Mouse (Mus musculus) forebrain, embryonic 16.5 days (tissue): ENCODE measurements around the gene Pkn3. TPM values are rescaled to one million over a fixed set of nuclear protein-coding genes. Genes with fewer than 3 reads are reported as not detected.

Experiments
- ATAC-seq: fragments of 200-750 bp; cut with Nextera tagmentation; 2 replicates; pipeline ENCODE4 v1.8.0; 2017; ENCODE audit warnings: mild to moderate bottlenecking, moderate library complexity
- H3K27ac ChIP-seq: fragments of 300-500 bp; sonication (generic); 2 replicates; pipeline ENCODE4 v1.5.1; 2014; ENCODE audit warnings: low read length, control low read depth
- H3K27me3 ChIP-seq: fragments of 300-500 bp; sonication (generic); replicated peaks from 2 replicates; pipeline ENCODE4 v1.6.1; 2014; ENCODE audit warnings: low read length; ENCODE audit not compliant: control insufficient read depth, insufficient read depth
- H3K36me3 ChIP-seq: fragments of 300-500 bp; sonication (generic); 2 replicates; pipeline ENCODE4 v1.6.1; 2014; ENCODE audit not compliant: control insufficient read depth, insufficient read depth
- H3K4me1 ChIP-seq: fragments of 300-500 bp; sonication (generic); replicated peaks from 2 replicates; pipeline ENCODE4 v1.6.1; 2014; ENCODE audit warnings: low read length; ENCODE audit not compliant: control insufficient read depth, insufficient read depth
- H3K4me2 ChIP-seq: fragments of 300-500 bp; sonication (generic); 2 replicates; pipeline ENCODE4 v1.6.1; 2014; ENCODE audit warnings: mild to moderate bottlenecking, low read length, control low read depth
- H3K4me3 ChIP-seq: fragments of 300-500 bp; sonication (generic); replicated peaks from 2 replicates; pipeline ENCODE4 v1.5.1; 2014; ENCODE audit warnings: mild to moderate bottlenecking, low read length, control low read depth
- H3K9ac ChIP-seq: fragments of 300-500 bp; sonication (generic); replicated peaks from 2 replicates; pipeline ENCODE4 v1.6.1; 2014; ENCODE audit warnings: low read depth, low read length, control low read depth
- H3K9me3 ChIP-seq: fragments of 300-500 bp; sonication (generic); 2 replicates; pipeline ENCODE4 v1.6.1; 2016; ENCODE audit warnings: low read length; ENCODE audit not compliant: control insufficient read depth
- WGBS: fragments of 180-500 bp; shearing (Covaris S2); extraction: QIAGEN DNeasy Blood & Tissue Kit; methylation state at CpG from one replicate; pipeline ENCODE4 v1.1.7; 2014; 5-methylcytosine and 5-hydroxymethylcytosine counted together
- polyA plus RNA-seq: library from polyadenylated mRNA; unstranded; fragments of >200 nt; fragmentation: Nextera tagmentation; extraction: Ambion mirVana; gene quantifications from 2 replicates; pipeline ENCODE4 v1.2.1, GENCODE M21; 2015

The Pkn3 gene
- polyA plus RNA-seq, 1 experiment from 2014 or later: 2.6 TPM

DNA sequence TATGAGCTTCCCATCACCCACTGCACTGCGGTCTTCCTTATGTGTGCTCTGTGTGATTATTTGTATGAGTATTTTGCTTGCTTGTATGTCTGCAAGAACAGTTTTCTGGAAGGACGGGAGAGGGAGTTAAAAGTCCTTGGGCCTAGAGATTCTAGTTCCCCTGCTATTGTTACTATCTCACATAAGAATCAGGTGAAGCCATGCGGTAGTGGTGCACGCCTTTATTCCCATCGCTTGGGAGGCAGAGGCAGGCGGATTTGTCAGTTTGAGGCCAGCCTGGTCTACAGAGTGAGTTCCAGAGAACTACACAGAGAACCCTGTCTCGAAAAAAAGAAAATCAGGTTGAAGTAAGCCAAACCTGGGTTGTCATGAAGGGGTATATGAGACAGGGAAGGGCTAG is 4.6 kb upstream of the Pkn3 start:
- Histone ChIP-seq H3K4me3 (no peak overlapping the region), H3K9me3 (no peaks in the 10 kb centered on the region), H3K27ac (no peak overlapping the region), H3K4me1 (peaks cover 16% of the 10 kb centered on the region), H3K36me3 (peaks cover 18% of the 10 kb centered on the region), H3K27me3 (no peaks in the 10 kb centered on the region), H3K4me2 (no peak overlapping the region), H3K9ac (no peak overlapping the region)
- WGBS: 71% methylated on average over 7 of the region's 7 CpGs
- no peak for ATAC-seq

DNA sequence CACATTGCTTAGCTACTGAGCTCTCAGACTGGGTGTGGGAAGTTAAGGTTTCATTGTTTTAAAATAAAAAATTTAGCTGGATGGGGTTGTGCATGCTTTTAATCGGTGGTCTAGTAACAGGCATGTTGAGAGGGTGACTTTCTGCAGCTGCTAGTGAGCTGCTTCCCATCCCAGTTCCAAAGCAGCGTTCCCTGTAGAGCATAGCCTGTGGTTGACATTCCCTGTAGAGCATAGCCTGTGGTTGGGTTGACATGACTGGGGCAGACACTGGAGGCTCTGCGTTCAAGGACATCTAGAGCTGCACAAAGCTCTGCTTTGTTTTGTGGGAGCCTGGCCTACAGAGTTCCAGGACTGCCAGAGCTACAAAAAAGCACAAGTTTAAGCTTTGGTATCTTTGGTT is 4.2 kb upstream of the Pkn3 start:
- 75% methylated on average over 3 of the region's 3 CpGs for WGBS

DNA sequence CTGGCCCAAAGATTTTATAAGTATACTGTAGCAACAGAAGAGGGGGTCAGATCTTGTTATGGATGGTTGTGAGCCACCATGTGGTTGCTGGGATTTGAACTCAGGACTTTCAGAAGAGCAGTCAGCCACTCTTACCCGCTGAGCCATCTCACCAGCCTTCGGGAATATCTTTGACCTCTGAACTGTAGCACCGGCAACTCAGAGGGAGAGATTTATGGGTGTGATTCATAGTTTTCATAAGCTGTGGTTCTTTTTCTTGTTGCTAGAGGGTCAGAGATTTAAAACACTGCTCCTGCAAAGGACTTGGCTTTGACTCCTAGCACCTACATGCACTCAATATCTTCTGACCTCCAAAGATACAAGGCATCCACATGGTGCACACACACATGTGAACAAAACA is 1.9 kb upstream of the Pkn3 start:
- Histone ChIP-seq H3K9ac (no peak overlapping the region), H3K4me2 (no peak overlapping the region), H3K27me3 (no peaks in the 10 kb centered on the region), H3K36me3 (peaks cover 3% of the 10 kb centered on the region), H3K27ac (no peak overlapping the region), H3K9me3 (no peaks in the 10 kb centered on the region), H3K4me1 (peaks cover 11% of the 10 kb centered on the region), H3K4me3 (no peak overlapping the region)
- ATAC-seq: no peak
- WGBS: 93% methylated on average over 3 of the region's 3 CpGs

More for the DNA sequence above, 4.2 kb upstream of the Pkn3 start:
- Histone ChIP-seq H3K27ac (no peak overlapping the region), H3K9me3 (no peaks in the 10 kb centered on the region), H3K27me3 (no peaks in the 10 kb centered on the region), H3K4me1 (peaks cover 16% of the 10 kb centered on the region), H3K9ac (no peak overlapping the region), H3K4me3 (no peak overlapping the region), H3K36me3 (peaks cover 17% of the 10 kb centered on the region), H3K4me2 (no peak overlapping the region)
- ATAC-seq: no peak

DNA sequence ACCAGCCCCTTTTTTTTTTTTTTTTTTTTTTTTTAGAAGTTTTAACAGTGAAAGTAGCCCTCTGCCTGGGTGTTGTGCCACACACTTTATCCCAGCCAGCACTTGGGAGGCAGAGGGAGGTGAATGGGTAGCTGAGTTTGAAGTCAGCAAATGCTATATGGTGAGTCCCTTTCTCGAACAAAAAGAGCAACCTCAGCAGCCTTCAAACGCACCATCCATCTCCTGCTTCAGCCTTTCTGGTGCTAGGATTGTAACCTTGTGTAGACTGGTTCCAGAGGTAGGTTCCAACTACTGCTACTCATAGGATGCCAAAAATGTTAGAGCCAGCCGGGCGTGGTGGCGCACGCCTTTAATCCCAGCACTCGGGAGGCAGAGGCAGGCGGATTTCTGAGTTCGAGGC is 1.0 kb upstream of the Pkn3 start:
- H3K36me3 ChIP-seq: 0 out of 2 replicates have a peak, but pooled peaks cover 2% of the 10 kb centered on the region
- peaks cover 11% of the 10 kb centered on the region for H3K4me1 ChIP-seq
- H3K27me3 ChIP-seq: no peaks in the 10 kb centered on the region
- H3K27ac ChIP-seq: no peak overlapping the region
- H3K9me3 ChIP-seq: no peaks in the 10 kb centered on the region
- H3K4me2 ChIP-seq: no peak overlapping the region
- H3K4me3 ChIP-seq: no peak overlapping the region
- no peak for ATAC-seq
- no peak overlapping the region for H3K9ac ChIP-seq
- 89% methylated on average over 8 of the region's 9 CpGs for WGBS

DNA sequence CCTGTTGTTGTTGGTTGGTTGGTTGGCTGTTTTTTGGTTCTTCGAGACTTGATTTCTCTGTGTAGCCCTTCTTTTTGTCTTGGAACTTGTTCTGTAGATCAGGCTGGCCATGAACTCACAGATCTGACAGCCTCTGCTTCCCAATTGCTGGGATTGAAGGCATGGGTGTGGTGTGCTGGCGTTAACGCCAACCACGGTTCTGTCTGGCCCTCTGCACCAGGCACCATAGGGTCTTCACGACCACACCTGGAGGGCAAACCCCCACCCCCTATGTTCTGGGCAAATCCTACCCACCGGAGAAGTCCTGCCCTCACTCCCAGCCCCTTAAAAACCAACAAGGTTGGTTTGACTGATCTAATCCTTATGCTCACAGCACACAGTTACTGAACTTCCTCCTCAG is 525 bp upstream of the Pkn3 start:
- H3K9ac ChIP-seq: peak overlapping the region; percentile 32; the same call in 1 of the 2 replicates
- no peaks in the 10 kb centered on the region for H3K27me3 ChIP-seq
- 0 out of 2 replicates have a peak, but pooled peaks cover 2% of the 10 kb centered on the region for H3K36me3 ChIP-seq
- H3K9me3 ChIP-seq: no peaks in the 10 kb centered on the region
- H3K4me1 ChIP-seq: peaks cover 11% of the 10 kb centered on the region
- H3K4me2 ChIP-seq: peak overlapping the region; percentile 78
- peak overlapping the region; percentile 43; the same call in 1 of the 2 replicates for H3K4me3 ChIP-seq
- no peak for ATAC-seq
- no peak overlapping the region for H3K27ac ChIP-seq
- 71% methylated on average over 6 of the region's 6 CpGs for WGBS

DNA sequence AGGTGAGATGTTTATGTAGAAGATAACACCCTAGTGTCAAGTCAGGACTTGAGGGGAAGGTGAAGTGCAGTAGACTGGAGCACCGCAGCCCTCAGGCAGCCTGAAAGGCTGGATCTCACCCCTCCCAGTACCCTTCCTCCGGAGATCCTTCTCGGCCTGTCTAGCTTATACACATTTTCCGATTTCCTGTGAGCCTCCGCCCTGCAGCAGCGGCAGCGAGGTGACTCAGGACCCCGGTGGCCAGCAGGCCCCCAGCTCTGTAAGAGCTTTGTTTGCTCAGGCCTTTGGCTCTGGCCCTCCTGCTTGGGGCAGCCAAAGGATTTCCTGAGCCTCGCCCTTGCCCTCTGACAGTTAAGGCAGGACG is 847 bp downstream of the Pkn3 start:
- no peaks in the 10 kb centered on the region for H3K27me3 ChIP-seq
- H3K4me2 ChIP-seq: peak overlapping the region; percentile 78
- peak overlapping the region; percentile 43 for H3K4me3 ChIP-seq
- peaks cover 11% of the 10 kb centered on the region for H3K4me1 ChIP-seq
- no peak overlapping the region for H3K27ac ChIP-seq
- H3K36me3 ChIP-seq: no peaks in the 10 kb centered on the region
- 20% methylated on average over 10 of the region's 10 CpGs for WGBS
- H3K9me3 ChIP-seq: no peaks in the 10 kb centered on the region
- H3K9ac ChIP-seq: no peak overlapping the region
- no peak for ATAC-seq

DNA sequence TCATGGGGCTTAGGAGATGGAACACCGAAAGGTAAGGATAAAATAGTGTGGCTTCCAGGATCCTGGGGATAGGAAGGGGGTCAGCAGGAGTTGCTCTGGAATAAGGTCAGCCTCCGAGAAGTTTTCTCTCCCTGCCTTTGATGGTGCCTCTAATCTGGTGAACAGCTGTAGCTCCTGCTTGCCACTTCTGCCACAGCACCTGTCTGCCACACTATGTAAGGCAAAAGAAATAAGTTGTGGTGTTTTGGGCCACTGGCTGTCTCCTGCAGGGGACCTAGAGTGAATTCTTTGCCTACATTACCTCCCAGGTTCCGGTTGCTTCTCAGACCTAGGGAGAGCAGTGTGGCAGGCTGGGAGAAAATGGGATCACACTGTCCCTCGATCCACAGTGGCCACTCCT is 1.3 kb downstream of the Pkn3 start:
- Histone ChIP-seq H3K9me3 (no peaks in the 10 kb centered on the region), H3K4me3 (no peak overlapping the region), H3K4me2 (no peak overlapping the region), H3K4me1 (peaks cover 11% of the 10 kb centered on the region), H3K36me3 (no peaks in the 10 kb centered on the region), H3K27me3 (no peaks in the 10 kb centered on the region), H3K9ac (no peak overlapping the region), H3K27ac (no peak overlapping the region)
- no peak for ATAC-seq
- WGBS: 77% methylated on average over 4 of the region's 4 CpGs

DNA sequence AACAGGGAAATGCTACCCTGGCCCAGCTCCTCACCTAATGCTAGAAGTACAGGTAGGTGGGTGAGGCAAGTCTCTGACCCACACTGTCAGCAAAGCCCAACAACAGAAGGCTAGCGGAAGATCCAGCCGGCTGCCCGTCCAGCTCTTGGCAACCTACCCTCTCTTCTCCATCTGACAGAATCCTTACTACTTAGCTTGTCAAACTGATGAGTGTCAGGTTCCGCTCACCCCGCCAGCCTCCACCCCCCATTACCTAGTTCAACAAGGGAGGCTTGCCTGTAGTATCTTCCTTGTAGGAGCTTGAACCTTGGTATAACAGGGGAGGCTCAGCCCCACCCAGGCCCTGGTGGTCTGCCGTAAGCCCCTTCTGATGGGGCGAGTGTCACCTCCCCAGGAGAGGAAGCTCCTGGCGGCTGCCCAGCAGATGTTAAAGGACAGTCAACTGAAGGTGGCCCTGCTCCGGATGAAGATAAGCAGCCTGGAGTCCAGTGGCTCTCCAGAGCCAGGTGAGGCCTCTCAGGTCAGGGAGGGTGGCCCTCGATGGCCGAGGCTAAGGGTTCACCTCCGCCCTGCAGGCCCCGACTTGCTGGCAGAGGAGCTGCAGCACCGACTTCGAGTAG is 2.8 kb downstream of the Pkn3 start:
- Histone ChIP-seq H3K27ac (no peak overlapping the region), H3K27me3 (no peaks in the 10 kb centered on the region), H3K36me3 (no peaks in the 10 kb centered on the region), H3K4me3 (no peak overlapping the region), H3K4me1 (peaks cover 15% of the 10 kb centered on the region), H3K9me3 (no peaks in the 10 kb centered on the region), H3K9ac (no peak overlapping the region), H3K4me2 (no peak overlapping the region)
- ATAC-seq: no peak
- 94% methylated on average over 15 of the region's 15 CpGs for WGBS

DNA sequence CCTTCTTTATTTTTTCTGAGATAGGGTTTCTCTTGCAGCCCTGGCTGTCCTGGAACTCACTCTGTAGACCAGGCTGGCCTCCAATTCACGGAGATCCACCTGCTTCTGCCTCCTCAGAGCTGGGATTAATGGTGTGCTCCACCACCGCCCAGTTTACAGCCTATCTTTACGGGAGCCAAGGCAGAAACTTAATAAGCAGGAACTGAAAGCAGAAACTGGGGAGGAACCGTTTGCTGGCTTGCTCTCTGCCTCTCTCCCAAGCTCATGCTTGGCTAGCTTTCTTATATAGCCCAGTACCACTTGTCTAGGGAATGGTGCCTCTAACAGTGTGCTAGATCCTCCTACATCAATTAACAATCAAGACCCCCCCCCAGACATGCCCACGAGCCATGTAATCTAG is 6.6 kb downstream of the Pkn3 start:
- WGBS: 52% methylated on average over 5 of the region's 5 CpGs
- Histone ChIP-seq H3K9me3 (no peaks in the 10 kb centered on the region), H3K27ac (no peak overlapping the region), H3K36me3 (no peaks in the 10 kb centered on the region), H3K4me1 (0 out of 2 replicates have a peak, but pooled peaks cover 4% of the 10 kb centered on the region), H3K27me3 (no peaks in the 10 kb centered on the region), H3K4me3 (no peak overlapping the region), H3K9ac (no peak overlapping the region; the same call in 1 of the 2 replicates), H3K4me2 (no peak overlapping the region)
- ATAC-seq: no peak

DNA sequence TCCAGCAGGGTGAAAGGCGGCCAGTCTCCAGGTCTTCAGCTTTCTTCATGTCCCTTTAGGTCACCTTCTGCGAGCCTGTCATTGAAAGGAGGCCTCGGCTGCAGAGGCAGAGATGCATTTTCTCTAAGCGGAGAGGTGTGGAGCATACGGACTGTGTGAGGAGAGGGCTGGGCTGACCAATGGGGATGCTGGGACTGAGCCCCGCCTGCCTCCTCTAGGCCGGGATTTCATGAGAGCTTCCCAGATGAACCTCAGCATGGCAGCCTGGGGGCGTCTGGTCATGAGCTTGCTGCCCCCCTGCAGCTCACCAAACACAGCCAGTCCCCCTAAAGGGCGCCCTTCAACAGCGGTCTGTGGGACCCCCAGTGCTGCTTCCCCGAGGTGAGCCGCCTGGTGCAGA is 7.1 kb downstream of the Pkn3 start:
- Histone ChIP-seq H3K4me1 (0 out of 2 replicates have a peak, but pooled peaks cover 4% of the 10 kb centered on the region), H3K9ac (peak overlapping the region; percentile 36), H3K27ac (no peak overlapping the region), H3K4me2 (peak overlapping the region; percentile 34), H3K9me3 (no peaks in the 10 kb centered on the region), H3K27me3 (no peaks in the 10 kb centered on the region), H3K36me3 (no peaks in the 10 kb centered on the region), H3K4me3 (peak overlapping the region; percentile 18; the same call in 1 of the 2 replicates)
- 16% methylated on average over 11 of the region's 12 CpGs for WGBS
- no peak for ATAC-seq
